Mouse (Mus musculus) CH12.LX (cell line): Measurements from ENCODE around the gene Cth. TPM values are rescaled to one million over a fixed set of nuclear protein-coding genes. Genes with fewer than 3 reads are reported as not detected.

Source experiments
- DNase-seq: peaks from one replicate; pipeline ENCODE4 v3.0.0-alpha.2; 2013; ENCODE audit errors: extremely low read depth
- H3K27ac ChIP-seq: 2 replicates; pipeline ENCODE4 v1.5.1; 2012; ENCODE audit warnings: low read depth, mild to moderate bottlenecking, control low read depth, moderate library complexity; ENCODE audit not compliant: insufficient read depth
- H3K27me3 ChIP-seq: replicated peaks from 2 replicates; pipeline ENCODE3; 2012; ENCODE audit warnings: inconsistent platforms
- H3K36me3 ChIP-seq, 2 experiments: replicated peaks in 1 of 2; 2 replicates each; pipeline versions ENCODE3 to v1.6.1; 2012; ENCODE audit warnings: inconsistent platforms in 1 of 2, low read length in 1 of 2, mild to moderate bottlenecking in 1 of 2, mixed read lengths in 1 of 2, moderate library complexity in 1 of 2; ENCODE audit not compliant: control insufficient read depth in 1 of 2, insufficient read depth in 1 of 2
- H3K4me1 ChIP-seq, 2 experiments: 2 replicates each; pipeline ENCODE4 v1.6.1; 2012; ENCODE audit warnings: inconsistent platforms in 1 of 2, moderate library complexity in 1 of 2; ENCODE audit not compliant: insufficient read depth in 2 of 2, control insufficient read depth in 1 of 2
- H3K4me2 ChIP-seq: 2 replicates; pipeline ENCODE4 v1.6.1; 2012; ENCODE audit warnings: low read depth, mild to moderate bottlenecking, control low read depth; ENCODE audit not compliant: poor library complexity, insufficient read depth, severe bottlenecking
- H3K4me3 ChIP-seq, 3 experiments: fragments of 150-350 bp in 1 of 3; sonication (generic) in 1 of 3; replicated peaks in 1 of 3; 2 replicates each; pipeline versions ENCODE3 to v1.5.1; 2011 to 2012; ENCODE audit warnings: low read depth in 2 of 3, low read length in 2 of 3, mild to moderate bottlenecking in 2 of 3, moderate library complexity in 2 of 3, control low read depth in 1 of 3, improper control_type of control experiment in 1 of 3, inconsistent platforms in 1 of 3, mixed read lengths in 1 of 3; ENCODE audit not compliant: poor library complexity in 1 of 3
- H3K79me2 ChIP-seq: replicated peaks from 2 replicates; pipeline ENCODE4 v1.6.1; 2012; ENCODE audit warnings: mild to moderate bottlenecking, moderate library complexity; ENCODE audit not compliant: control insufficient read depth, poor library complexity, insufficient read depth, severe bottlenecking; ENCODE audit errors: extremely low read depth
- H3K9ac ChIP-seq: 2 replicates; pipeline ENCODE4 v1.6.1; 2012; ENCODE audit warnings: low read depth, mild to moderate bottlenecking, control low read depth, moderate library complexity; ENCODE audit not compliant: insufficient read depth
- H3K9me3 ChIP-seq: replicated peaks from 2 replicates; pipeline ENCODE3; 2012; ENCODE audit warnings: low read length, inconsistent platforms, mixed read lengths
- BHLHE40 ChIP-seq: IDR thresholded peaks from 2 replicates; pipeline ENCODE4 v1.6.1; 2011; ENCODE audit warnings: mild to moderate bottlenecking, low read depth, low read length, improper control_type of control experiment
- CHD1 ChIP-seq: IDR thresholded peaks from 2 replicates; pipeline ENCODE4 v1.6.1; 2012; ENCODE audit warnings: low read depth, low read length, improper control_type of control experiment, inconsistent platforms
- CHD2 ChIP-seq: IDR thresholded peaks from 2 replicates; pipeline ENCODE4 v1.6.1; 2011; ENCODE audit warnings: low read length, improper control_type of control experiment
- CTCF ChIP-seq, 2 experiments: IDR thresholded peaks in 1 of 2; conservative IDR thresholded peaks in 1 of 2; 2 replicates each; pipeline ENCODE4 v1.5.1; 2011 to 2012; ENCODE audit warnings: low read depth in 2 of 2, low read length in 2 of 2, improper control_type of control experiment in 1 of 2, inconsistent platforms in 1 of 2, mild to moderate bottlenecking in 1 of 2, moderate library complexity in 1 of 2
- E2F4 ChIP-seq: IDR thresholded peaks from 2 replicates; pipeline ENCODE4 v1.6.1; 2011; ENCODE audit warnings: low read depth, low read length, improper control_type of control experiment; ENCODE audit not compliant: insufficient replicate concordance
- EP300 ChIP-seq: IDR thresholded peaks from 2 replicates; pipeline ENCODE4 v1.6.1; 2011; ENCODE audit warnings: low read length, improper control_type of control experiment
- ETS1 ChIP-seq: conservative IDR thresholded peaks from 2 replicates; pipeline ENCODE4 v1.6.1; 2012; ENCODE audit warnings: low read depth, mild to moderate bottlenecking, inconsistent platforms, low read length, improper control_type of control experiment, moderate library complexity
- GABPA ChIP-seq: IDR thresholded peaks from 2 replicates; pipeline ENCODE4 v1.6.1; 2012; ENCODE audit warnings: low read depth, low read length, improper control_type of control experiment, inconsistent platforms; ENCODE audit not compliant: insufficient replicate concordance
- HCFC1 ChIP-seq: IDR thresholded peaks from 2 replicates; pipeline ENCODE4 v1.6.1; 2012; ENCODE audit warnings: low read depth, mild to moderate bottlenecking, inconsistent platforms, low read length, improper control_type of control experiment
- JUND ChIP-seq: conservative IDR thresholded peaks from 2 replicates; pipeline ENCODE4 v1.6.1; 2011; ENCODE audit warnings: low read depth, low read length, improper control_type of control experiment
- KAT2A ChIP-seq: IDR thresholded peaks from 2 replicates; pipeline ENCODE4 v1.6.1; 2012; ENCODE audit warnings: low read length, improper control_type of control experiment, inconsistent platforms; ENCODE audit not compliant: insufficient replicate concordance
- MAX ChIP-seq: IDR thresholded peaks from 2 replicates; pipeline ENCODE4 v1.6.1; 2011; ENCODE audit warnings: low read length, improper control_type of control experiment
- MAZ ChIP-seq: IDR thresholded peaks from 2 replicates; pipeline ENCODE4 v1.6.1; 2012; ENCODE audit warnings: low read depth, mild to moderate bottlenecking, inconsistent platforms, low read length, improper control_type of control experiment, moderate library complexity
- MEF2A ChIP-seq: IDR thresholded peaks from 2 replicates; pipeline ENCODE4 v1.6.1; 2014; ENCODE audit warnings: low read depth, mild to moderate bottlenecking, inconsistent platforms, low read length, improper control_type of control experiment, borderline replicate concordance
- MXI1 ChIP-seq: IDR thresholded peaks from 2 replicates; pipeline ENCODE4 v1.6.1; 2011; ENCODE audit warnings: mild to moderate bottlenecking, low read depth, low read length, improper control_type of control experiment
- MYC ChIP-seq: IDR thresholded peaks from 2 replicates; pipeline ENCODE4 v1.6.1; 2011; ENCODE audit warnings: low read depth, mild to moderate bottlenecking, improper control_type of control experiment, low read length
- NELFE ChIP-seq: IDR thresholded peaks from 2 replicates; pipeline ENCODE4 v1.6.1; 2011; ENCODE audit warnings: low read depth, low read length, improper control_type of control experiment
- NRF1 ChIP-seq: IDR thresholded peaks from 2 replicates; pipeline ENCODE4 v1.6.1; 2014; ENCODE audit warnings: low read depth, mild to moderate bottlenecking, inconsistent platforms, low read length, improper control_type of control experiment, moderate library complexity
- PAX5 ChIP-seq: IDR thresholded peaks from 2 replicates; pipeline ENCODE4 v1.6.1; 2012; ENCODE audit warnings: low read length, inconsistent platforms, mixed read lengths
- POLR2A ChIP-seq: IDR thresholded peaks from 2 replicates; pipeline ENCODE4 v1.6.1; 2011; ENCODE audit warnings: low read depth, mild to moderate bottlenecking, improper control_type of control experiment, low read length
- RCOR1 ChIP-seq: conservative IDR thresholded peaks from 2 replicates; pipeline ENCODE4 v1.6.1; 2012; ENCODE audit warnings: low read depth, mild to moderate bottlenecking, inconsistent platforms, low read length, improper control_type of control experiment
- SIN3A ChIP-seq: IDR thresholded peaks from 2 replicates; pipeline ENCODE4 v1.6.1; 2012; ENCODE audit warnings: low read length, improper control_type of control experiment, inconsistent platforms
- SMC3 ChIP-seq: IDR thresholded peaks from 2 replicates; pipeline ENCODE4 v1.6.1; 2011; ENCODE audit warnings: low read depth, low read length, improper control_type of control experiment
- TBP ChIP-seq: conservative IDR thresholded peaks from 2 replicates; pipeline ENCODE4 v1.6.1; 2011; ENCODE audit warnings: low read depth, low read length, improper control_type of control experiment
- UBTF ChIP-seq: IDR thresholded peaks from 2 replicates; pipeline ENCODE4 v1.6.1; 2012; ENCODE audit warnings: low read depth, mild to moderate bottlenecking, inconsistent platforms, low read length, improper control_type of control experiment, moderate library complexity
- USF2 ChIP-seq: conservative IDR thresholded peaks from 2 replicates; pipeline ENCODE4 v1.6.1; 2011; ENCODE audit warnings: low read depth, low read length, improper control_type of control experiment
- ZKSCAN1 ChIP-seq: IDR thresholded peaks from 2 replicates; pipeline ENCODE4 v1.6.1; 2012; ENCODE audit warnings: low read depth, inconsistent platforms, low read length, improper control_type of control experiment, borderline replicate concordance
- ZMIZ1 ChIP-seq: IDR thresholded peaks from 2 replicates; pipeline ENCODE4 v1.6.1; 2012; ENCODE audit warnings: low read depth, mild to moderate bottlenecking, inconsistent platforms, low read length, improper control_type of control experiment
- dilution Hi-C: fragments of 300-500 bp; cut with MboI; formaldehyde crosslinking; loops from 2 replicates; pipeline ENCODE4 v1.14.3; 2020; ENCODE audit warnings: low sequenced_read_pairs; ENCODE audit not compliant: extremely low pct_unique_long_range_greater_than_20kb, extremely low pct_ligation_motif_present
- in situ Hi-C: fragments of 300-500 bp; cut with MboI; formaldehyde crosslinking; loops from 3 replicates; pipeline ENCODE4 v1.14.3; 2019; ENCODE audit warnings: low sequenced_read_pairs, low pct_ligation_motif_present, low pct_unique_long_range_greater_than_20kb, mixed read lengths
- polyA plus RNA-seq: library from polyadenylated mRNA; unstranded; fragments of >175 nt; gene quantifications from 2 replicates; pipeline ENCODE4 v1.2.1, GENCODE M21; 2012; ENCODE audit warnings: low read depth; ENCODE audit not compliant: insufficient read length
- total RNA-seq, 2 experiments: library from RNA; depleted of rRNA; stranded (reverse); fragments of 300-350 nt in 1 of 2; fragments of >200 nt in 1 of 2; gene quantifications; 2 replicates each; pipeline ENCODE4 v1.2.3; 2012 to 2014

Gene Cth
- total and polyA plus RNA-seq, 3 experiments = 187 to 637 (median 370) TPM

GRCm38 (mm10) chr3:157957320-157957719 is 32.4 kb upstream of the Cth start:
- dilution Hi-C loops = no loop called here

GRCm38 (mm10) chr3:157956201-157956600 is 31.3 kb upstream of the Cth start:
- H3K4me1 ChIP-seq = peaks cover 0 to 13% of the 10 kb centered on the region in 2 experiments; a peak in 2 of 4 replicates
- TF ChIP-seq RCOR1 = no peak
- TF ChIP-seq ZKSCAN1 = no peak
- TF ChIP-seq PAX5 = no peak
- no peak for TF ChIP-seq MAX
- TF ChIP-seq MAZ = no peak
- no peak for TF ChIP-seq MXI1
- TF ChIP-seq KAT2A = no peak
- no peak for TF ChIP-seq SMC3
- TF ChIP-seq TBP = no peak
- no peak for TF ChIP-seq JUND
- TF ChIP-seq NRF1 = no peak
- no peak for TF ChIP-seq MEF2A
- no peak for TF ChIP-seq CHD2
- TF ChIP-seq POLR2A = no peak
- no peak for TF ChIP-seq CHD1
- no peak for TF ChIP-seq BHLHE40
- H3K79me2 ChIP-seq = peaks cover 62% of the 10 kb centered on the region
- H3K27me3 ChIP-seq = no peaks in the 10 kb centered on the region
- dilution Hi-C loops (no loop called here), in situ Hi-C loops (no loop called here)
- no peak overlapping the region for H3K4me3 ChIP-seq
- H3K9me3 ChIP-seq = peaks cover 2% of the 10 kb centered on the region
- peaks cover 5 to 66% of the 10 kb centered on the region in 2 experiments for H3K36me3 ChIP-seq
- no peak for DNase-seq
- no peak overlapping the region for H3K4me2 ChIP-seq
- H3K27ac ChIP-seq = no peak overlapping the region
- no peak overlapping the region for H3K9ac ChIP-seq

More at GRCm38 (mm10) chr3:157957320-157957719, 32.4 kb upstream of the Cth start:
- Histone ChIP-seq H3K79me2 (peaks cover 51% of the 10 kb centered on the region), H3K9me3 (peaks cover 2% of the 10 kb centered on the region), H3K36me3 (peaks cover 8 to 66% of the 10 kb centered on the region in 2 experiments), H3K27me3 (no peaks in the 10 kb centered on the region), H3K4me1 (peaks cover 0 to 5% of the 10 kb centered on the region in 2 experiments; a peak in 1 of 4 replicates), H3K27ac (no peak overlapping the region), H3K4me3 (no peak overlapping the region), H3K9ac (no peak overlapping the region), H3K4me2 (no peak overlapping the region)
- no peak for DNase-seq
- TF ChIP-seq ZMIZ1 (no peak), MYC (no peak), MXI1 (no peak), EP300 (no peak), UBTF (no peak), CTCF (conservative IDR thresholded peaks at IDR 0.05 in 1 of 2, IDR thresholded peaks at IDR 0.05 in 1 of 2; ENCODE audit: low read depth in 2 of 2, low read length in 2 of 2) (no peak), MEF2A (no peak), GABPA (no peak), E2F4 (no peak), RCOR1 (no peak), ETS1 (no peak), NELFE (no peak), SIN3A (no peak), CHD2 (no peak), MAX (no peak), USF2 (no peak), CHD1 (no peak), ZKSCAN1 (no peak), HCFC1 (no peak)
- in situ Hi-C loops = no loop called here
